Mouse (Mus musculus) limb, embryonic 10.5 days (tissue): ENCODE results near the gene Thrap3. TPM values are rescaled to one million over a fixed set of nuclear protein-coding genes. Genes with fewer than 3 reads are reported as not detected.

Experiments
- DNase-seq: peaks from one replicate; pipeline ENCODE4 v3.0.0-alpha.2; 2017; ENCODE audit warnings: low spot score
- H3K27ac ChIP-seq: fragments of 300-500 bp; sonication (generic); 2 replicates; pipeline ENCODE4 v1.5.1; 2016; ENCODE audit warnings: mild to moderate bottlenecking
- H3K27me3 ChIP-seq: fragments of 300-500 bp; sonication (generic); 2 replicates; pipeline ENCODE4 v1.6.1; 2016; ENCODE audit warnings: low read depth, mild to moderate bottlenecking; ENCODE audit not compliant: poor library complexity, severe bottlenecking
- H3K36me3 ChIP-seq: fragments of 300-500 bp; sonication (generic); 2 replicates; pipeline ENCODE4 v1.6.1; 2016; ENCODE audit warnings: mild to moderate bottlenecking, moderate library complexity
- H3K4me1 ChIP-seq: fragments of 300-500 bp; sonication (generic); 2 replicates; pipeline ENCODE4 v1.6.1; 2016
- H3K4me3 ChIP-seq: fragments of 300-500 bp; sonication (generic); 2 replicates; pipeline ENCODE4 v1.5.1; 2016; ENCODE audit warnings: mild to moderate bottlenecking, moderate library complexity
- H3K9me3 ChIP-seq: fragments of 300-500 bp; sonication (generic); replicated peaks from 2 replicates; pipeline ENCODE4 v1.6.1; 2016; ENCODE audit warnings: mild to moderate bottlenecking
- WGBS: fragments of 180-500 bp; shearing (Covaris S2); methylation state at CpG from one replicate; pipeline ENCODE4 v1.1.7; 2016; 5-methylcytosine and 5-hydroxymethylcytosine counted together
- polyA plus RNA-seq: library from polyadenylated mRNA; unstranded; fragments of >200 nt; fragmentation: Nextera tagmentation; extraction: Ambion mirVana; gene quantifications from 2 replicates; pipeline ENCODE4 v1.2.1, GENCODE M21; 2016

The Thrap3 gene
- polyA plus RNA-seq, 1 experiment from 2014 or later = 287 TPM

DNA sequence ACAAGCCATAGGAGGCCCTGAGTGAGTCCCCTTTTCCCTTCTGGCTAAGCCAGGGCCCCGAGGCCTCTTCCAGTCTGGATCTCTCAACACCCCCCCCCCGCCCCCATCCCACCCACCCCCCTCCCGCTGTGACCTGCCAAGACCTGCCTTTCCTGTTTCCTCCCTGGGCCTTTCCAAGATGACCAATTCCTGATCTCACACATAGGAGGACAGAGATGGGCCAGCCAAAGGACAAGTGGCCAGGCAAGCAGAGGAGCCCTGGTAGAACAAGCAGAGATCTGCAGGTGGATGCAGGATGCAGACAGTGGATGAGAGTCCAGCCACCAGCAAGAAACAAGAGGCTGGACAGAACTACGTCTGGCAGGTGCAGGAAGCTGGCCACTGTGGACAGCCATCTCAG is 57.2 kb downstream of the Thrap3 start:
- H3K27ac ChIP-seq = peak overlapping the region; percentile 98
- H3K27me3 ChIP-seq = no peaks in the 10 kb centered on the region
- no peaks in the 10 kb centered on the region for H3K9me3 ChIP-seq
- H3K4me3 ChIP-seq = no peak overlapping the region
- peaks cover 60% of the 10 kb centered on the region for H3K4me1 ChIP-seq
- peaks cover 19% of the 10 kb centered on the region for H3K36me3 ChIP-seq
- DNase-seq = no peak
- WGBS = 49% methylated on average over 4 of the region's 4 CpGs

DNA sequence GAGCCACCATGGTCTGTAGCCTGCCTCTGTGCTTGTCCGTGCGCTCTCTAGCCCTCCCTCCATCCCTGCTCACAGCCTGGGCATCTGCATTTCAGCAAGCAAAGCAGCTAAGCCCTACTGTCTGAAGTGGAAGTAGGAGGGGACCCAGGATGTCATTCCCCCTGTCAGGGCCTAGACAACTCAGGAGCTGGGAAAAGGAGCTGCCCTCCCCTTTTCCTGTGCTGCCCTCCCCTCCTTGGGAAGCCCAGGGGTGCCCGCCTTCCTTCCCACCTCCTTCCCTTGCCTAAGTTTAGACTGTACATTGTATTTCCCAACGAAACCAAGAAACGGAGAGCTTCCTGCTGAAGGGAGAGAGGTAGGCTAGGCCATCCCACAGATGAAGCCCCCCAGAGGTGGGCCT is 61.5 kb downstream of the Thrap3 start:
- WGBS = 81% methylated on average over 5 of the region's 5 CpGs
- Histone ChIP-seq H3K27ac (peak overlapping the region; percentile 58; the same call in 1 of the 2 replicates), H3K4me3 (no peak overlapping the region), H3K4me1 (peaks cover 16% of the 10 kb centered on the region), H3K27me3 (no peaks in the 10 kb centered on the region), H3K36me3 (peaks cover 53% of the 10 kb centered on the region), H3K9me3 (no peaks in the 10 kb centered on the region)
- DNase-seq = no peak

DNA sequence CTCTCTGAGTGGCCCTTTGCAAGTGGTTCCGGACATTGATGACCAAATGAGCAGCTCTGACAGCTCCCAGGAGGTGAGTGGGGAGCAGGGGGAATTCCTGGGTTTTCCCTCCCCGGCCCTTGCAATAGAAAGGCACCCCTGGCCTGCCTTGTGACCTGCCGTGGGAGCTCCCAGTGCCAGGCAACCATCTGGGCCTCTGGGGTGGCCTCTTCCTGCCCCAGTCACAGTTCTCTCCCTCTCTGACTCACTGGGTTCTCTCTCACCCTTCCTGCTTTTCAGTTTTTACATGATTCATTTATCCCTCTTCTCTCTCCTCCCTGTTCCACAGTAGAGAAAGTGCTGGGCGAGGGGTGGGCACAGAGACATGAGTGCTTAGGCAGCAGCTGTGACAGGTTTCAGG is 64.8 kb downstream of the Thrap3 start:
- H3K4me1 ChIP-seq = peaks cover 15% of the 10 kb centered on the region
- DNase-seq = no peak
- 84% methylated on average over 4 of the region's 4 CpGs for WGBS
- H3K9me3 ChIP-seq = no peaks in the 10 kb centered on the region
- H3K4me3 ChIP-seq = no peak overlapping the region
- peaks cover 77% of the 10 kb centered on the region for H3K36me3 ChIP-seq
- H3K27me3 ChIP-seq = no peaks in the 10 kb centered on the region
- H3K27ac ChIP-seq = 0 out of 2 replicates have a peak overlapping the region, but pooled peaks have one; percentile 11

DNA sequence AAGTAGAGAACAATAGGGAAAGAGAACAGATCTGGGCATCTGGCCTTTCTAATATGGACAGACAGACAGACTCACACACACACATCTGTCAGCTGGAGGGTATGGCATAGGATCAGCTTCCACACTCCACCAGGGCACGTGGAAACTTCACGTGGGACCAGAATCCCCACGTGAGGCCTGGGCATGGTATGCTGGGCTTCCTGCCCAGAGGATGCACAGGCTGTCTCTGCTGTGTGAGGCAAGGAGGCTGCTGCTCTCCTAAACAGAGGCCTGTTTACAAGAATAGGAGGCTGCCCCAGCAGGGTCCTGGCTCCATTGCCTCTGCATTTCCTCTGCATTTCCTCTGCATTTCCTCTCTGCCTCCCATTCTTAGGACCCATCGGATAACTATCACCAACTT is 67.9 kb downstream of the Thrap3 start:
- DNase-seq = no peak
- WGBS = 91% methylated on average over 4 of the region's 4 CpGs
- H3K4me3 ChIP-seq = no peak overlapping the region
- 0 out of 2 replicates have a peak overlapping the region, but pooled peaks have one; percentile 16 for H3K27ac ChIP-seq
- H3K36me3 ChIP-seq = peaks cover 81% of the 10 kb centered on the region
- no peaks in the 10 kb centered on the region for H3K9me3 ChIP-seq
- peaks cover 40% of the 10 kb centered on the region for H3K4me1 ChIP-seq
- no peaks in the 10 kb centered on the region for H3K27me3 ChIP-seq

DNA sequence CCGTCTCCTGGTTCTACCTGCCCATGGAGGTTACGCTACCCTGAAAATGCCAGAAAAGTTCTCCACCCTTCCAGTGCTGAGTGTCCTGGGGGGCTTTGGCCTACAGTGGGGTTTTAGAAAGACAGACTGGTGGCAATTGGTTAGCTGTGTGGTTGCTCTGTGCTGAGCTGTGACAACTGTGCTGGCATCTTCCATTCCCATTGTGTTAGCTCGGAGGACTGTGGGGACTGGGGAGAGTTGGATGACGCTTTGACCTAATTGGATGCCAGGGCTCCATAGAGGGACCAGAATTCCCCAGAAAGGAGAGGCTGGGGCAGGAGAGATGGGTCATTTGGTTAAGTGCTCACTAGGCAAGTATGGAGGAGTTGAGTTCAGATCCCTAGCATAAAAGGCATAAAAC is 68.3 kb downstream of the Thrap3 start:
- no peak for DNase-seq
- 93% methylated on average over 4 of the region's 4 CpGs for WGBS
- peaks cover 81% of the 10 kb centered on the region for H3K36me3 ChIP-seq
- no peaks in the 10 kb centered on the region for H3K27me3 ChIP-seq
- no peak overlapping the region for H3K4me3 ChIP-seq
- peaks cover 42% of the 10 kb centered on the region for H3K4me1 ChIP-seq
- H3K9me3 ChIP-seq = no peaks in the 10 kb centered on the region
- 0 out of 2 replicates have a peak overlapping the region, but pooled peaks have one; percentile 16 for H3K27ac ChIP-seq

DNA sequence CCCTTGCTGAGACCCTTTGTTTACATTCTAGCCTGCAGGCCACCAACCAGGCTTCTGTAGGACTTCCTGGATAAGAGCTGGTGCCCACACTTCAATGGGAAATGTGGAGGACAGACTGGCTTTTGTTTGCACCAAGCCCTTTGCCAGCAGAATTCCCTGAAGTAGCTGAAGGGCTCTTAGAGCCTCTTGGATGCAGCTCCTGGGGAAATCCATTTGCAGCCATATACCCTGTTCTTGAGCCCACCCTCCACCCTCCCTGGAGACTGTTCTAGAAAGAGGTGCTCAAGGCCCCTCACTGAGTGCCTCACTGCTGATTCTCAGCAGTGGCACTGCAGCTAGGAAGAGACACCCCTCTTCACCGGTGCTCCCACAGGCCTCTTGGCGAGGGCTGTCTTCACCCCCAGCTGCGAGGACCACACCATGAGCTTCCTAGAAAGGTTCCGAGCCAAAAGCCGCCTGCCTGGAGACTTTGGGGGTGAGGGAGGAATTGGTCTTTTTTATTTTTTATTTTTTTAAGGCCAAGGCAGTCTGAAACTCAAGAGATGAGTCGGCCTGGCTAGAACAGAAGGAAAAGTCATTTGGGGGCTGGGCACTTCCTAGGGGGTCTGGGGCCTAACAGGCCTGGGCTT is 69.8 kb downstream of the Thrap3 start:
- H3K36me3 ChIP-seq = peaks cover 81% of the 10 kb centered on the region
- WGBS = 78% methylated on average over 6 of the region's 6 CpGs
- no peaks in the 10 kb centered on the region for H3K9me3 ChIP-seq
- H3K27ac ChIP-seq = peak overlapping the region; percentile 70; the same call in 1 of the 2 replicates
- H3K4me3 ChIP-seq = no peak overlapping the region
- H3K4me1 ChIP-seq = peaks cover 42% of the 10 kb centered on the region
- no peaks in the 10 kb centered on the region for H3K27me3 ChIP-seq
- DNase-seq = no peak

DNA sequence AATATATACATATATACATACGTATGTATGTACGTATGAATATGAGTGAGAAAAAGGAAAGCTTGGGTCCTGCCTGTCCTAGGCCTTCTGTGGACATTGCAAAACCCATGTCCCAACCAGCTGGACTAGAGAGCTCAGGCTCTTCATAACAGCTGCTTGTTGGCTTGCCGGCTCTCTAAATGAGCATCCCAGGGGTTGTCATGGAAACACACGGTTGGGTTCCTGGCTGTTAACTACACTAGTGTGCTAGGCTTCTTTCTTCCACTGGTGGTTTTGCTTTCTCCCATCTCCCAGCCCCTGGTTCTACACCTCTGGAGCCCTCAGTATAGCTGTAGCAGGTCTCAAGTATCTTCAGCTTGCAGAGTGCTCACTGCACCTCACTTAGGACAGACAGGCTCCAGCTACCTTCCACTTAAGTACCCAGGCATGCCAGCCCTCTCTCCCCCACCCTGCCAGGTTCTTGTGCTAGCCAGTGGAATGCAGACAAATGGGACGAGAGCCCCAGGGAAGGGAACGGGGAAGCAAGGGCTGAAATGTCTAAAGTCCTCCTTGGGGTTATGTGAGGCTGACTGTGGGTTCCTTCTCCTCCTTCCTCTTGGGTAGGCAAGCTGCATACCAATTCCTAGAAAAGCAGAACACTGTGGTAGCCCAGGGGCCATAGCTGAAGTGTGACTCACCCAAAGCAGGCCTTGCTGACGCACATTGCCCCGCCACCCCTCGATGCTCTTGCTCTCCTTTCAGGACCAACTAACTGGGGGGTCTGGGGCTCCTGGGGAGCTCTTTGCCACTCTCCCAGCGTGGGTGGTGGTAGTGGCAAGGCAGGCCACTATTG is 71.1 kb downstream of the Thrap3 start:
- no peaks in the 10 kb centered on the region for H3K9me3 ChIP-seq
- peaks cover 42% of the 10 kb centered on the region for H3K4me1 ChIP-seq
- 65% methylated on average over 10 of the region's 10 CpGs for WGBS
- H3K4me3 ChIP-seq = no peak overlapping the region
- H3K27me3 ChIP-seq = no peaks in the 10 kb centered on the region
- peaks cover 81% of the 10 kb centered on the region for H3K36me3 ChIP-seq
- DNase-seq = no peak
- H3K27ac ChIP-seq = peak overlapping the region; percentile 70

DNA sequence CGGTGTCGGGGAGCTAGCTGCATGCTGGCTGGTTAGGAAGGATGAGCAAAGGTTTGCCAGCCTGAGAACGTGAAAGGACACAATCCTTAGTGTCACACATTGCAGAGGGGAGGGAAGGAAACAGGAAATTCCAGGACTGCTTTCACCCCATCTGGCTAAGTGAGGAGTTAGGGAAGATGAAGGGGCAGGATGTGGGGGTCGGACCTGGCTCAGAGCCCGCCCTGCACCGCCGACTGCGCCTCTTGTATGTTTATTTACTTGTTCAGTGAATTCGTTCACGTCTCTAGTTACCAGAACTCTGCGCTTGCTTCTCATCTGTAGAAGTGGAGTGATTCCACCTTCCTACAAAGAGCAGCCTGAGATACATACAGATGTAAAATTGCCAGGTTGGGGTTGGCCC is 72.1 kb downstream of the Thrap3 start:
- no peak for DNase-seq
- 58% methylated on average over 11 of the region's 11 CpGs for WGBS
- peak overlapping the region; percentile 37 for H3K27ac ChIP-seq
- H3K4me3 ChIP-seq = no peak overlapping the region
- no peaks in the 10 kb centered on the region for H3K9me3 ChIP-seq
- peaks cover 42% of the 10 kb centered on the region for H3K4me1 ChIP-seq
- peaks cover 81% of the 10 kb centered on the region for H3K36me3 ChIP-seq
- no peaks in the 10 kb centered on the region for H3K27me3 ChIP-seq

DNA sequence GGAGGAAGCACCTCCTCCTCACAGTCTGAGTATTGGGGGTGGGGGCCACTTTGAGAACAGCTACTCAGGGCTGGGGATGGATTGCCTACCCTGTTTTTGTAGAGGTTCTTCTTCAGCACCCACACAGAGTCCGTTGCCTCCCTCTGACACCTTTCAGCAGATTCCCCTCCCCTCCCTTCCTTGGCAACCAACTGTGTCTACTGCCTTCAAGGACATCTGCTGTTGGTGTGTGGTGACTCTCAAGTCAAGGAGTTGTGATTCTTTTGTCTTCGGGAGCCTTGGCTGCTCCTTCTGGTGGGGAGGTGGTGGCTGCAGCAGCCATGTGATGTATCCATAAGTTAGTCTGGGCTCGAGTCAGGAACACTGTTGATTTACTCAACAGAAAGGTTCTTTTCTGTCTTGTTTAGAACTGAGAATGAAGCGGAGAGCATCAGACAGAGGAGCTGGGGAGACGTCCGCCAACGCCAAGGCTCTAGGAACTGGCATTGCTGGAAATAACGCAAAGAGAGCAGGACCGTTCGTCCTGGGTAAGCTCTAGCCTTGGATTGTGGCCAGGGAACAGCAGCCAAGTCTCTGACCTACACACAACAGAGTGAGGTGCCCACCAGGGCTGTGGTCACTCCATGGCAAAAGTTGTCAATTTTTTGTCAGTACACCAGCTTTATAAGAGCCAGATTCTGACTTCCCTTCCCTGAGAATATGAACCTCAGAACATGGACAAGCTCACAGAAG is 79.1 kb downstream of the Thrap3 start:
- 91% methylated on average over 10 of the region's 10 CpGs for WGBS
- Histone ChIP-seq H3K9me3 (no peaks in the 10 kb centered on the region), H3K27me3 (no peaks in the 10 kb centered on the region), H3K4me3 (no peak overlapping the region), H3K4me1 (no peaks in the 10 kb centered on the region), H3K27ac (no peak overlapping the region), H3K36me3 (peaks cover 80% of the 10 kb centered on the region)
- no peak for DNase-seq

DNA sequence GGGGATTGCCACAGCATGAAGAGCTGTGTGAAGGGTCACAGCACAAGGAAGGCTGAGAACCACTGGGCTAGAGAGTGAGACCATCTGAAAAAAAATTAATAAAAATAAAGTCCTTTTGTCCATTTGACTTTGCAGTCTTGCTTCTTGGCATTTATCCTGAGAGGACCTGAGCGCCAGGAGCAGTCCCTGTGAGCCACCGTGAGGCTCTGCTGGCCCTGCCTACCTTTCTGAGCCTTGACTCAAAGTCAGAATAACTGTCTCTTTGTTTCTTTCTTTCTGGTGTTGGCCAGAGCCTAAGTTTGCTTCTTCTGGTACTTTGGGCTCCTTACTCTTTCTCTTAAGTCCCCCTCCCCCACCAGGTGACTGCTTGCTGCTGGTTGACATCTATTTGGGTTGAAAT is 82.1 kb downstream of the Thrap3 start:
- Histone ChIP-seq H3K27me3 (no peaks in the 10 kb centered on the region), H3K36me3 (peaks cover 61% of the 10 kb centered on the region), H3K4me3 (no peak overlapping the region), H3K4me1 (peaks cover 8% of the 10 kb centered on the region; the same call in 1 of the 2 replicates), H3K27ac (no peak overlapping the region), H3K9me3 (no peaks in the 10 kb centered on the region)
- WGBS = 90% methylated on average over 2 of the region's 2 CpGs
- DNase-seq = no peak

DNA sequence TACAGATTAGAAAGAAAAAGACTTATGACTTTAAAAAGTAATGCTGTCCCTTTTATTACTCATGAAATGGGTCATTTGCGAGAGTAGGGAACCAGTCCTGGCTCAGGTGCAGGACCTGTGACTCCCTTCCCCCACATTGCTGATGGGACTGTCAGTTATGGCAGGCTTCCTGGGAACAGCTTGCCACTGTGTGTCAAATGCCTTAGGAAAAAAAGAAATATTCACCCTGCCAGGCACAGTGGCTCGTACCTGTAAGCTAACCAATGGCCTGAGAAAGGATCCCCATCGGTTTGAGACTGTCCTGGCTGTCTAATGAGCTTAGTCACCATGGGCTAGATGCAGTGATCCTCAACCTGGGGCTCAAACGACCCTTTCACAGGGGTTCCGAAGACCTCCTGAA is 82.5 kb downstream of the Thrap3 start:
- no peaks in the 10 kb centered on the region for H3K9me3 ChIP-seq
- 92% methylated on average over 5 of the region's 5 CpGs for WGBS
- DNase-seq = no peak
- peaks cover 10% of the 10 kb centered on the region; the same call in 1 of the 2 replicates for H3K4me1 ChIP-seq
- peaks cover 56% of the 10 kb centered on the region for H3K36me3 ChIP-seq
- H3K4me3 ChIP-seq = no peak overlapping the region
- no peaks in the 10 kb centered on the region for H3K27me3 ChIP-seq
- no peak overlapping the region for H3K27ac ChIP-seq

DNA sequence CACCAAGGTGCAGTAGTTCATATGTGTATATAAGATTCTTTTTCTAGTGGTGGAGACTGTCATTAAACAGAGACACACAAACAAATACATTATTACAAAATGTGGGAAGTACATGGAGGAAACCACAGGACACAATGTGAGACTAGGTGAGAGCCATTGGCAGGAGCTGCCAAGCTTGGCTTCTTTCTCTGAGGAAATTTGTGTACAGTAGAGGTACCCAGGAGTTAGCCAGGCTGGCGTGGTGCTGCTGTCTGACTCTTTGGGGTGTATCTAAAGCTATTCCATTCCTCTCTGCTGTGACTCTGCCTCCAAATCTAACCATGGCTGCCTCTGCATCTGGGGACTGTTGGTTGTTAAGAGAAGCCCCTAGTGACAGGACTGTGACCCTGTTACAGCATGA is 83.5 kb downstream of the Thrap3 start:
- Histone ChIP-seq H3K36me3 (peaks cover 47% of the 10 kb centered on the region), H3K9me3 (no peaks in the 10 kb centered on the region), H3K27me3 (no peaks in the 10 kb centered on the region), H3K4me1 (peaks cover 10% of the 10 kb centered on the region; the same call in 1 of the 2 replicates), H3K27ac (no peak overlapping the region), H3K4me3 (no peak overlapping the region)
- DNase-seq = no peak
- WGBS = 96% methylated on average over 1 of the region's 1 CpGs

DNA sequence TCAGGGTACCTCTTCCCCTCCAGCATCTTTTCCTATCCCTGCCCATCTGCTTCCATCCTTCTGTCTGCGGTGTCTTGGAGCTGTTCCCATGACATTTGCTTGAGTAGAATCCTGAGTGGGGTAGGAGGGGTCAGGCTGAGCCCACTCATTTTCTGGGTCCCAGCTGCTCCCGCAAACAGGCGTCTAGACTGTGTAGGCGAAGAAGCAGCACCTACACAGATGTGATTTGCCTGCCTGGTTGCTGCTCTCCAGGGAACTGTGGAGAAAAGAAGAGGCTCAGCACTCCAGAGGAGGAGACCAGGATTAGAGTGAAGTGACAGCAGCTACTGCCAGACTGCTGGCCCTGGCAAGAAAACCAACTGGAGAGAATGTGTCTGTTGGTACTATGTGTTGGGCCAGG is 83.9 kb downstream of the Thrap3 start:
- peaks cover 44% of the 10 kb centered on the region for H3K36me3 ChIP-seq
- H3K27ac ChIP-seq = no peak overlapping the region
- no peak overlapping the region for H3K4me3 ChIP-seq
- H3K4me1 ChIP-seq = peaks cover 14% of the 10 kb centered on the region; the same call in 1 of the 2 replicates
- 94% methylated on average over 4 of the region's 4 CpGs for WGBS
- H3K9me3 ChIP-seq = no peaks in the 10 kb centered on the region
- H3K27me3 ChIP-seq = no peaks in the 10 kb centered on the region
- DNase-seq = no peak
